Mouse (Mus musculus): ENCODE data around the gene Bank1. TPM values are rescaled to one million over a fixed set of nuclear protein-coding genes. Genes with fewer than 3 reads are reported as not detected.

Bank1 gene
- polyA plus RNA-seq, 1 experiment, result not detected

DNA sequence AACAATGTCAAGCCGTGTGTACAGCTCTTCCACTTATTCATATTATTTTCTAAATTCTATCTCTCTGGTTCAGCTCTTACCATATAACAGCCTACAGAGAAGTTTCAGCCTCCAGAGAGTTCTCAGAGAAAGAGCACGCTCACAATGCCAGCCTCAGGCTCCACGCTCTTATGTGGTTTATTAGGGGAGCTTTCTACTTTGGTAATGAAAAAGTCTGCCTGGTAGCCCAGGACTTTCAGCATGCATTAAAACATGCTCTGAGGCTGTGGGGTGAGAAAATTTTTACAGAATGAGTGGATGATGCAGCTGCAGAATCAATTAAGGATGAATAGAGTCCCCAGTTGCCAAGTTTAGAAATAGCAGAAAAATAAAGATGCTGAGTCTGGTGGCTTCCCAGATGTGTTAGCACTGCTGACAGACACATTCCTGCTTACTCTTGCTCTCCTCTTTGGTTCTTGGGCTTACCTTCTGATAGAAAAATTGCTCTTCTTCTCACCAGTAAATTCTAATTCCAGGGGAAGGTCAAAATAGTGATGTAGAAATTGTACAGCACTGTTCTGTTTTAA is 139.2 kb downstream of the Bank1 start:
- no peak overlapping the region for H3ac ChIP-seq (ENCODE audit: control insufficient read depth, insufficient read length)
- no peak overlapping the region for H3K4me2 ChIP-seq (ENCODE audit: low read depth)
- H3K27me3 ChIP-seq (ENCODE audit: control insufficient read depth, insufficient read depth, insufficient read length), result no peaks in the 10 kb centered on the region
- no peak for TF ChIP-seq CEBPB (IDR thresholded peaks at IDR 0.05; ENCODE audit: insufficient read depth, poor library complexity, severe bottlenecking)
- no peak for TF ChIP-seq TCF12 (IDR thresholded peaks at IDR 0.05; ENCODE audit: insufficient read depth, poor library complexity, severe bottlenecking)
- TF ChIP-seq REST (IDR thresholded peaks at IDR 0.05; ENCODE audit: insufficient read depth, insufficient read length), result no peak
- no peak for TF ChIP-seq POLR2AphosphoS2 (IDR thresholded peaks at IDR 0.05; ENCODE audit: insufficient read length, low read depth)
- TF ChIP-seq SRF (IDR thresholded peaks at IDR 0.05; ENCODE audit: control insufficient read depth, insufficient read length, low read depth), result no peak
- H3K36me3 ChIP-seq (ENCODE audit: control insufficient read depth, insufficient read depth), result no peaks in the 10 kb centered on the region
- H3K79me2 ChIP-seq (ENCODE audit: control insufficient read depth, insufficient read depth), result no peaks in the 10 kb centered on the region
- no peak overlapping the region for H3K4me3 ChIP-seq

- Histone ChIP-seq H3K36me3 (ENCODE audit: control insufficient read depth, insufficient read depth) (no peaks in the 10 kb centered on the region), H3K27me3 (ENCODE audit: control insufficient read depth, insufficient read depth, insufficient read length) (no peaks in the 10 kb centered on the region), H3K4me2 (ENCODE audit: low read depth) (peak overlapping the region; percentile 22), H3K4me3 (no peak overlapping the region), H3ac (ENCODE audit: control insufficient read depth, insufficient read length) (no peak overlapping the region), H3K79me2 (ENCODE audit: control insufficient read depth, insufficient read depth) (no peaks in the 10 kb centered on the region)
- TF ChIP-seq MYOG (IDR thresholded peaks at IDR 0.05; ENCODE audit: control insufficient read depth in 1 of 3, insufficient read depth in 1 of 3, insufficient read length in 2 of 3, low read depth in 2 of 3), result no peak
- no peak for TF ChIP-seq USF1 (IDR thresholded peaks at IDR 0.05; ENCODE audit: low read depth)
- TF ChIP-seq SRF (IDR thresholded peaks at IDR 0.05; ENCODE audit: control insufficient read depth, insufficient read length, low read depth), result no peak
- no peak for TF ChIP-seq CEBPB (IDR thresholded peaks at IDR 0.05; ENCODE audit: insufficient read depth, poor library complexity, severe bottlenecking)
- no peak for TF ChIP-seq TCF3 (IDR thresholded peaks at IDR 0.05; ENCODE audit: insufficient read length, low read depth)
- no peak for TF ChIP-seq MAX (IDR thresholded peaks at IDR 0.05; ENCODE audit: low read depth)
- no peak for TF ChIP-seq TCF12 (IDR thresholded peaks at IDR 0.05; ENCODE audit: insufficient read depth, poor library complexity, severe bottlenecking)
- no peak for TF ChIP-seq POLR2AphosphoS2 (IDR thresholded peaks at IDR 0.05; ENCODE audit: insufficient read length, low read depth)
- no peak for TF ChIP-seq POLR2A (IDR thresholded peaks at IDR 0.05; ENCODE audit: insufficient read length, low read depth)
- TF ChIP-seq MYOD1 (IDR thresholded peaks at IDR 0.05; ENCODE audit: control insufficient read depth in 1 of 3, insufficient read length in 2 of 3, low read depth in 2 of 3), result no peak
- TF ChIP-seq REST (IDR thresholded peaks at IDR 0.05; ENCODE audit: insufficient read depth, insufficient read length), result no peak
- TF ChIP-seq E2F4 (IDR thresholded peaks at IDR 0.05; ENCODE audit: insufficient read depth), result no peak
Observed at GRCm38 (mm10) chr3:136171631-136172030, 154.2 kb downstream of the Bank1 start.

- peak overlapping the region; percentile 55 for H3K4me2 ChIP-seq (ENCODE audit: low read depth)
- H3K79me2 ChIP-seq (ENCODE audit: control insufficient read depth, insufficient read depth), result no peaks in the 10 kb centered on the region
- TF ChIP-seq REST (IDR thresholded peaks at IDR 0.05; ENCODE audit: insufficient read depth, insufficient read length) (no peak), POLR2A (IDR thresholded peaks at IDR 0.05; ENCODE audit: insufficient read length, low read depth) (no peak), E2F4 (IDR thresholded peaks at IDR 0.05; ENCODE audit: insufficient read depth) (no peak)
- H3K36me3 ChIP-seq (ENCODE audit: control insufficient read depth, insufficient read depth), result no peaks in the 10 kb centered on the region
- no peaks in the 10 kb centered on the region for H3K27me3 ChIP-seq (ENCODE audit: control insufficient read depth, insufficient read depth, insufficient read length)
- H3ac ChIP-seq (ENCODE audit: control insufficient read depth, insufficient read length), result no peak overlapping the region
- no peak overlapping the region for H3K4me3 ChIP-seq
Observed at GRCm38 (mm10) chr3:136168071-136168470, 157.8 kb downstream of the Bank1 start.

DNA sequence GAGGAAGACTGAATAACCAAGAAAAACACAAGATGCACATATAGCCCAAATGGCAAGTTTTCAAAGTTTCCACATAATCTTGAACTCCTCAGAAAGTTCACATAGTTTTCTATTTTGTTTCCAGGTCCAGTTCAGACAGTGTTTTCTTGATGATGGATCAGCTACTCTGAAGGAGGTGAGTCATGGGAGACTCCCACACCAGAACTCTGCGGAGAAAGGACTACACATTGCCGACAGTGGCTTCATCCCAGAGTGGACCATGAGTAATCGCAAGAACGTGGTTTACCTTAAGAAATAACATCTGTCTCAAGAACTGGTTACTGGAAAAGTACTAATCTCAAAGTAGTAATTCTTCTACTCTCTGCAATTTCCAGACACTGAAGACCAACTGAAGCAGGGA is 159.2 kb downstream of the Bank1 start:
- Histone ChIP-seq H3K4me2 (ENCODE audit: low read depth) (peak overlapping the region; percentile 4), H3ac (ENCODE audit: control insufficient read depth, insufficient read length) (no peak overlapping the region), H3K4me3 (no peak overlapping the region), H3K27me3 (ENCODE audit: control insufficient read depth, insufficient read depth, insufficient read length) (no peaks in the 10 kb centered on the region), H3K79me2 (ENCODE audit: control insufficient read depth, insufficient read depth) (no peaks in the 10 kb centered on the region), H3K36me3 (ENCODE audit: control insufficient read depth, insufficient read depth) (no peaks in the 10 kb centered on the region)
- TF ChIP-seq USF1 (IDR thresholded peaks at IDR 0.05; ENCODE audit: low read depth) (no peak), E2F4 (IDR thresholded peaks at IDR 0.05; ENCODE audit: insufficient read depth) (no peak), POLR2AphosphoS2 (IDR thresholded peaks at IDR 0.05; ENCODE audit: insufficient read length, low read depth) (no peak), TCF12 (IDR thresholded peaks at IDR 0.05; ENCODE audit: insufficient read depth, poor library complexity, severe bottlenecking) (no peak), CEBPB (IDR thresholded peaks at IDR 0.05; ENCODE audit: insufficient read depth, poor library complexity, severe bottlenecking) (peak; percentile 57; the same call in 1 of the 2 replicates), MYOG (IDR thresholded peaks at IDR 0.05; ENCODE audit: control insufficient read depth in 1 of 3, insufficient read depth in 1 of 3, insufficient read length in 2 of 3, low read depth in 2 of 3) (no peak), MAX (IDR thresholded peaks at IDR 0.05; ENCODE audit: low read depth) (no peak), TCF3 (IDR thresholded peaks at IDR 0.05; ENCODE audit: insufficient read length, low read depth) (no peak)

GRCm38 (mm10) chr3:136166033-136166361 is 159.9 kb downstream of the Bank1 start:
- no peaks in the 10 kb centered on the region for H3K27me3 ChIP-seq (ENCODE audit: control insufficient read depth, insufficient read depth, insufficient read length)
- TF ChIP-seq REST (IDR thresholded peaks at IDR 0.05; ENCODE audit: insufficient read depth, insufficient read length), result no peak
- no peak for TF ChIP-seq MYOD1 (IDR thresholded peaks at IDR 0.05; ENCODE audit: control insufficient read depth in 1 of 3, insufficient read length in 2 of 3, low read depth in 2 of 3)
- TF ChIP-seq SRF (IDR thresholded peaks at IDR 0.05; ENCODE audit: control insufficient read depth, insufficient read length, low read depth), result no peak
- TF ChIP-seq POLR2AphosphoS2 (IDR thresholded peaks at IDR 0.05; ENCODE audit: insufficient read length, low read depth), result no peak
- no peak for TF ChIP-seq TCF3 (IDR thresholded peaks at IDR 0.05; ENCODE audit: insufficient read length, low read depth)
- TF ChIP-seq E2F4 (IDR thresholded peaks at IDR 0.05; ENCODE audit: insufficient read depth), result no peak
- TF ChIP-seq MAX (IDR thresholded peaks at IDR 0.05; ENCODE audit: low read depth), result no peak
- TF ChIP-seq USF1 (IDR thresholded peaks at IDR 0.05; ENCODE audit: low read depth), result no peak
- TF ChIP-seq CEBPB (IDR thresholded peaks at IDR 0.05; ENCODE audit: insufficient read depth, poor library complexity, severe bottlenecking), result no peak
- no peak for TF ChIP-seq POLR2A (IDR thresholded peaks at IDR 0.05; ENCODE audit: insufficient read length, low read depth)

More at GRCm38 (mm10) chr3:136166033-136166361, 159.9 kb downstream of the Bank1 start:
- no peaks in the 10 kb centered on the region for H3K79me2 ChIP-seq (ENCODE audit: control insufficient read depth, insufficient read depth)
- H3K4me3 ChIP-seq, result no peak overlapping the region
- no peaks in the 10 kb centered on the region for H3K36me3 ChIP-seq (ENCODE audit: control insufficient read depth, insufficient read depth)
- H3K4me2 ChIP-seq (ENCODE audit: low read depth), result no peak overlapping the region
- no peak overlapping the region for H3ac ChIP-seq (ENCODE audit: control insufficient read depth, insufficient read length)

Data from myocyte (in vitro differentiated cells).